Mouse (Mus musculus): ENCODE data around the gene Tigd4. TPM values are rescaled to one million over a fixed set of nuclear protein-coding genes. Genes with fewer than 3 reads are reported as not detected.

Gene Tigd4
- total RNA-seq, 2 experiments from 2014 or later, result 0.09 TPM; not detected in 1

Other genes starting within 250 kb of the Tigd4 start
- 1 to 10 TPM; 4.6 to 6.1 TPM for gene Fhdc1, start 113.1 kb upstream of the Tigd4 start, total RNA-seq (2021)
- gene Arfip1, start 10.9 kb upstream of the Tigd4 start, total RNA-seq (2021), result 10 to 100 TPM; 18.2 to 20.1 TPM
- under 1 TPM; 0.28 to 0.37 TPM for gene Tmem154, start 72.6 kb downstream of the Tigd4 start, total RNA-seq (2021)
- 100 to 1,000 TPM; 224 to 233 TPM for gene Fbxw7, start 221.7 kb downstream of the Tigd4 start, total RNA-seq (2021)